Mouse (Mus musculus): Measurements from ENCODE around the gene Xbp1. TPM values are rescaled to one million over a fixed set of nuclear protein-coding genes. Genes with fewer than 3 reads are reported as not detected.
"Not testable (repeated sequence)": the region's sequence is repeated elsewhere in the genome, so short reads cannot be mapped to it uniquely, and the experiment has no call there.

Gene Xbp1
- total RNA-seq, 2 experiments from 2014 or later = 109 to 139 TPM

- DNase-seq = no peak
Measured at GRCm38 (mm10) chr11:5502351-5503051, 18.0 kb upstream of the Xbp1 start.

GRCm38 (mm10) chr11:5505856-5506575 lies 14.4 kb upstream of the Xbp1 start:
- DNase-seq = no peak

- DNase-seq = no peak
Measured at GRCm38 (mm10) chr11:5509215-5510098, 11.0 kb upstream of the Xbp1 start.

- DNase-seq = no peak
Measured at GRCm38 (mm10) chr11:5510099-5510391, 10.4 kb upstream of the Xbp1 start.

GRCm38 (mm10) chr11:5510686-5511085 lies 9.8 kb upstream of the Xbp1 start:
- DNase-seq = not testable (repeated sequence)

- DNase-seq = no peak
Measured at GRCm38 (mm10) chr11:5512099-5512725, 8.2 kb upstream of the Xbp1 start.

- DNase-seq = no peak
Measured at GRCm38 (mm10) chr11:5512961-5513360, 7.5 kb upstream of the Xbp1 start.

- no peak for DNase-seq
Measured at GRCm38 (mm10) chr11:5514091-5514490, 6.4 kb upstream of the Xbp1 start.

GRCm38 (mm10) chr11:5515196-5515595 lies 5.3 kb upstream of the Xbp1 start:
- DNase-seq = no peak

GRCm38 (mm10) chr11:5515655-5516054 lies 4.8 kb upstream of the Xbp1 start:
- no peak for DNase-seq

GRCm38 (mm10) chr11:5516151-5516550 lies 4.3 kb upstream of the Xbp1 start:
- no peak for DNase-seq

- DNase-seq = no peak
Measured at GRCm38 (mm10) chr11:5516617-5517016, 3.8 kb upstream of the Xbp1 start.

GRCm38 (mm10) chr11:5517346-5517745 lies 3.1 kb upstream of the Xbp1 start:
- no peak for DNase-seq

- DNase-seq = no peak
Measured at GRCm38 (mm10) chr11:5519681-5520080, 778 bp upstream of the Xbp1 start.

- no peak for DNase-seq
Measured at GRCm38 (mm10) chr11:5521266-5521515, 732 bp downstream of the Xbp1 start.

- DNase-seq = peak; percentile 68 to 71
Measured at GRCm38 (mm10) chr11:5521516-5522291, 1.2 kb downstream of the Xbp1 start.

GRCm38 (mm10) chr11:5522798-5523415 lies 2.4 kb downstream of the Xbp1 start:
- no peak for DNase-seq

- no peak for DNase-seq
Measured at GRCm38 (mm10) chr11:5525418-5525817, 5.0 kb downstream of the Xbp1 start.

- no peak for DNase-seq
Measured at GRCm38 (mm10) chr11:5526573-5527439, 6.3 kb downstream of the Xbp1 start.

- DNase-seq = no peak
Measured at GRCm38 (mm10) chr11:5527865-5528523, 7.5 kb downstream of the Xbp1 start.
